Mouse (Mus musculus): Measurements from ENCODE around the gene Mrps15.

Gene Mrps15

DNA sequence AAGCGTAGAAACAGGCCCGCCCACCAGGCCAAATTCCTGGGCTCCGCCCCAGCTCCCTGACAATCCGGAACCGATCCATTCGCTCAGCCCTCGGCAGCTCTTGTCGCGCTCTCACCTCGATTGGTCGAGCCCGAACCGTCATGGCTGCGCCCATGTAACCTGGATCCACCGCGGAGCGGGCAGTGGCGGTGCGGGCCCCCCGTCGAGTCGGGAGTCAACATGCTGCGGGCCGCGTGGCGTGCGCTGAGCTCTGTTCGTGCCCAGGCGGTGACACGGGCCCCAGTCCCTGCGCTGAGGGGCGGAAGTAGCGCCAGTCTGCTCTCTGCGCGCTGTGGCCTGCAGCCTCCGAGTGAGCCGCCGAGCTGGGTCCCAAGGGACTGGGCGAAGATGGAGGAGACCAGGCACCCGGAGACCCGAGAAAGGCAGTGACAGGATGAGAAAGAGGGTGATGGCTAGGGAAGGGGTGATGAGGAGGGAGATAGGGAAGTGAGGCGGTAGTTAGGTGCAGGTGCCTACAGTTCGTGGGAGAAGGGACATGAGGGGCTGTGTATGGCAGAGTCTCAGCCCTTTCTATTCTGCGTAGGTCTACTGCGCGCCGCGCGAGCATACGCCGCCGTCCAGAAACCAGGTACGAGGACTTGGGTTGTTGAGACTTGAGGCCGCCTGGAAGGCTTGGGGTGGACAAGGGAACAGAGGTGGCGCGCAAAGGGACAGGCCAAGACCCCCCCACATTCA, at the start of gene Mrps15:
Mrps15 (plus strand) TSS at position 75 of the 735 bp plus-strand sequence.
- DNase-seq (ENCODE audit: low spot score in 2 of 2) = peak; percentile 81 to 83

DNA sequence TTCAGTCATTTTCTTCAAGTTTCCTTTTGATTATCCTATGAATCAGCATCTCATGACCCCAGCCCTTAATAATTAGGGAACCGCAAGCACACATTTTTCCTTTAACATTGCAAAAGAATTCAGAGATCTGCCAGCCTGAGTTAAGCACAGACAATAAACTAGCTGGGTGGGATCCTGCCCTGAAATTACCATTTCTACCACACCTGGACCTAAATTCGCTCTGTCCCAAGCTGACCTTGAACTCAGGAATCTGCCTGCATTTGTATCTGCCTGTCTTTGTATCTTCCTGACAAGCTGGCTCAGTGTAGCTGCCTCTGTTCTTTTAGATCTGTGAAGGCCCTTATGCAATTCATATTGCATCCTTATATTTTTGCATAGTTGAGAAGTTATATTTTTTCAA, 48.9 kb upstream of the Mrps15 start:
- DNase-seq (ENCODE audit: low spot score in 2 of 2) = no peak

DNA sequence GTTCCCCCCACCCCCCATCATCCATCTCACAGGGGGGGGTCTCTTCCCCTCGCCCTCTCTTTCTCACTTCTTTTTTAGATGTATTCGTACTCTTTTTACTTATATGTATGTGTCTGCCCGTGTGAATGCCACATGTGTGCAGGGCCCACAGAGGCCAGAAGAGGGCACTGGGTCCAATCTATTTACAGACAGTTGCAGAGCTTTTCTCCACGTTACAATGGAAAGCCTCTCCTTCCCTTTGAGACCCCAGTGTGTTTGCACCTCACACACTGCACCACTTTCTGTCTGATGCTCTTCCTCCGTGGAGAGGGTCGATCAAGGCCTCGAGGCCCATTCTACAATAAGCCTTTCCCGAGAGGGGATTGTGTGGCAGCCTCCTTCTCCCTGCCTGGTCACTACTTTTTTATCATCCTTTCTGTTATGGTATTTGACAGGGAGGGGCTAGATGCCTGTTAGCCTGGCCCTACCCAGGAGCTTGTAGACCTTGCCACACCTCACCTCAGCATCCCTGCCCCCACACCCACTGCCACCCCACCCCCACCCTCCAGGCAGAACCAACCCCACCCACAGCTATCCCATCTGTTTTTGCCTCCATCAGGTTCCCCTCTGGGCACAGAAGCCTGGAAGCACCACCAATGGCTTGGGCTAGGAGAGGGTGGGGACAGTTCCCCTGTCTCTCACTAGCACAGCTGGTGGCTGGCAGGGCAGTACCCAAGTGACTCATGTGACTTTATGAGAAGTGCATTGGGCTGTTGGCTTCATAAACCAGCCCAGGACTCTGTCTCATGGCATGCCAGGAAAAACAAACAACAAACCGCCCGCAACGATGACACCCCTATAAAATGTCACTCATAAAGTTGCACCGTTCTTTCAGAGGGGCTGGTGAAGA, 45.2 kb upstream of the Mrps15 start:
- DNase-seq (ENCODE audit: low spot score in 2 of 2) = no peak

DNA sequence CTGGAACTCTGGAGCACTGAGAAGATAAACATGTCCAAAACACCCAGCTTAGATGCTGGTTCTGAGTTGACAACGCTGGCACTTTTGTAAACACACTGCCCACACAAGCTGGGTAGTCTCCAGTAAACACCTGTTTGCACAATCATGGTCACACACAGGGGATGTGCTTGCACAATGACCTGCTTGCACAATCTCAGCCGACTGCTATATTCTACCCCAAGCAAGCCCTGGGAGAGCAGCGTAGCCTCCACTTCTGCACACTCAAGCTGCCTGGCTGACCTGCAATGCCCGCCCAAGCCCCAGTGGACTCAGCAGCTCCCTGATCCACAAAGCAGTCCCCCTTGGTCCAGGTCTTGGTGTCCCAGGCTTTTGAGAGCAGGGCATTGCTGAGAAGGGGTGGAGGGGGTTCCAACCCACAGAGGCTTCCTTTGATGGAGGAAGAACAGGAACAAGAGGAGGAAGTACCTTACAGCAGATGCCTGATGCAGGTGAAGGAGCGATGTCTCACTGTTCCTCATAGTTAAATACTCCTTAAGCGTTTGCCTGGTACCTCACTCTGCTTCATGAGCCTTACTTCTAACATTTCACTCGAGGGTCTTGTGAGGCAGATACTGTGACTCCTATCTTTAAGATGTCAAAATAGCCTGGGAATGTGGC, 28.9 kb upstream of the Mrps15 start:
- DNase-seq (ENCODE audit: low spot score in 2 of 2) = no peak

DNA sequence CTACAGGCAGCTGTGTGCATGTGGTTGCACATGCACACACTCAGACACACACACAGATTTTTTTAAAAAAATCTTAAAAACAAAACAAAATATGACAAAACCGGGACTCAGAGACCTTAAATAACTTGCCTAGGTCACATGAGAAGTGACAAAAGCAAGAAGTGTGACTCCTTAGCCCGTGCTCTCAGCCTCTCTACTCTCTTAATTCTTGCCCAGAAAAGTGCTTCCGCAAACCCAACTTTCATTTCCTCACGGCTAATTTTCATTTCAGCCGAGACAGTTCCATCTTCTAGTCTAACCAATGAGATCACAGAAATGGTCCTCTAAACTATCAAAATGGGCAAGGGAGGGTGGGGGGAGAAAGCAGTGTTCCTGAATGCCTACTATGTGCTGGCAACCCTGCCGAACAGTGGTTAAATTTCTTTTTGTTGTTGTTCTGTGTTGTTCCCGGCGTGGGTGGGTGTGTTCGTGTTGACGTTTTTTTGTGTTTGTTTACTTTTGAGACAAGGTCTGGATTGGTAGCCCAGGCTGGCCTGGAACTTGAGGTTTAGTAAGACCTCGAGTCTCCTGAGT, 27.7 kb upstream of the Mrps15 start:
- no peak for DNase-seq (ENCODE audit: low spot score in 2 of 2)

DNA sequence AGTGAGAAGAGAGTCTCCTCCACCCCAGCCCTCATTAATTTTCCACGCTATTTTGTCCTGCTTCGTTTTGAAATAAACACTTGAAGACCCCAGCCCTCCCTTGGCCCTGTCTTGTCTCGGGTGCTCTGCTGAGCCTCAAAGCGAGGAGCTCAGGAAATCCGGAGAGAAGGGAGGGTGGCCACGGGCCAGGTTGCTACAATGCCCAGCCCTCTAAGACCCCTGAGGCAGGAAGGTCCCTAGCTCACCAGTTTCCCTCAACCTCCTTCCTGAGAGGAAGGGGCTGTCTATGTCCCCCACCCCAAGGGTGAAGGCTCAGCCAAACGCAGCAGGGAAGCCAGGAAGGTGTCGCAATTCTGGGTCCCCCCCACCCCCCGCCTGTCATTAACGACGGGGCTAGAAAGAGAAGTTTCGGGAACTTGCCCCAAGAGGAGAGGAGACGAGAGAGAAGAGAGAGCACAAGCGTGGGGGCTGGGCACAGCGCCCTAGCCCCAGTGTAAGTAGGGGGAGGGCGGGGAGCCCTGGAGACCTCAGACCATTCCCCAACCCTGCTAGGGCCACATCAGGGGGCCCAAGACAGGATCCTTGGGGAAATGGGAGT, 22.3 kb upstream of the Mrps15 start, which contains the start of gene Csf3r:
Csf3r (plus strand) TSS at position 248 of the 598 bp plus-strand sequence.
- DNase-seq (ENCODE audit: low spot score in 2 of 2) = no peak

DNA sequence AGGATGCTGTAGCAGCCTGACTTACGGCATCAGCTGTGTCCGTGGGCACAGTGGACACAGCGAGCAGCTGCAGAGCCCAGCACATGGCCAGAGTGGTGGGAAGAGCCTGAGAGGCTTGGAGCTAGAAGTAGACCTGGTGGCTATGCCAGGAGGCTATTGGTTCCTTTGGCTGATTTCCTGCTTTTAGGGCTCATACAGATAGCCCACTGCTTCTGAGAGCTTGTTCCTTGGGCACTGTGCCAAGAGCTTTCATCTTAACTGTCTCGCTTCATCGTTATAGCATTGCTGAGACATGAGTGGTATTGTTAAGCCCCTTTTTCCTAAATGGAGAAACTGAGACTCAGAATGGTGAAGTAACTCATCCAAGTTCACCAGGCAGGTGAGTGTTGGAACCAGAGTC, 20.9 kb upstream of the Mrps15 start:
- no peak for DNase-seq (ENCODE audit: low spot score in 2 of 2)

DNA sequence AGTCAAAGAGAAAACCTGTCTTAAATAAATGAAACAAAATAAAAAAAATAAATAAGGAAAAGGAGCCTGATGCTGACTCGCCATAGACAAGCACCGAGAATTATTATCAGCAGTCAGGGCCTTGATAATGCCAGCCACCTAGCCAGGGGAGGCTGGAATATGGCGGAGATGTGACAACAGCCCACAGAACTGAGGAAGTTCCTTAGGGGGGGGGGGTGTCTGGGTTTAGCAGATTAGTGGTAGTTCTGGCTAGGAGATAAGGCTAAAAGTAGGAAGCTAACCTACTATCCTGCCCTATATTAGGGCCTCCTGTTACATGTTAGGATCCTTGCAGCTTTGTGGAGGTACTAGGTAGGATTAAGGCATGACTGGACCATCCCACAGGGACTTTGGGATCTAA, 18.7 kb upstream of the Mrps15 start:
- DNase-seq (ENCODE audit: low spot score in 2 of 2) = no peak

DNA sequence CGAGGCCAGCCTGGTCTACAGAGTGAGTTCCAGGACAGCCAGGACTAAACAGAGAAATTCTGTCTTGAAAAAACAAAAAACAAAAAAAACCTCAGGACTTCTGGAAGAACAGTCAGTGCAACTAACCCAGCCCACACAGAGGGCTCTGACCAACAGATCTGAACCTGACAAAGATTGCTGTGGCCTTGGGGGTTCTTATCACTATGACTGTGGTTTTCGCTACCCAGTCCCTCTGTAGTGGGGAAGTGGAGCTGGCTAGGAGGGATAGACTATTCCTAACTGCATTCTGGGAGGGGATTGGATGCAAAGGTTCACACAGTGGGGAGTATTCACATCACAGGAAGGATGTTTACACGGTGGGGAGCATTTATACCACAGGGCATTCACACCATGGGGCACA, 17.7 kb upstream of the Mrps15 start:
- no peak for DNase-seq (ENCODE audit: low spot score in 2 of 2)

DNA sequence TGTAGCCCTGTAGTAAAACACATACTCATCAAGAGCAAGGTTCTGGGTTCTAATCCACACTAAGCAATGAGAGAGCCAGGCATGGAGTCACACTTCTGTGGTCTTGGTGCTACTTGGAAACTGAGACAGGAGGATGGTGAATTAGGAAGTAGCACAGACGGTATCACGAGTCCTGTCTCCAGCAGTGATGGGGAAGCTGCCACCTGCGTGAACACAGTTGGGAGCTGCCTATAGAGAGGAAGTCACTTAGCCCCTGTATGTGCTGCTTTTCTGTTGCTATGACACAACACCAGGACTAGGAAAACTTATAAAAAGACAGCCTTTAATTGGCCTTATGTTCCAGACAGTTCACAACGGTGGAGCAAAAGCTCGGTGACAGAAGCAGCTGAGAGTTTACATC, 16.0 kb upstream of the Mrps15 start:
- no peak for DNase-seq (ENCODE audit: low spot score in 2 of 2)

DNA sequence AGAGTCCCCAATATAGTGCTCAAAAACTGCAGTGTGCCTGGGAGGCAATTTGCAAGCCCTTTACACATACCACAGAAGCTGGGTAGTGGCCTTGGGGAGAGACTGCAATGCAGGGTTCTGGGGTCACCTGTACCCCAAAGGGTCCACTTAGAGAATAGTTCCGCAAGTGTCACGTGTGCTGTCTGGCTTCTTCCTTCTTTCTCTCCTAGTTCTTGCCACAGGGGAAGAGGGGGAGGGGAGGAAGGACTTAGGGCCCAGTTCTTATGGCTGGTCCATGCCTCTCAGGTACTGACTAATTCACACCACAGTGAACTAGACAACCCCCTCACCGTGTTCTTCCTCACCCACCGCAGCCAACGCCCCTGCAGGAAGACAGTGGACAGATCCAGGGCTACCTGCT, 11.3 kb upstream of the Mrps15 start:
- DNase-seq (ENCODE audit: low spot score in 2 of 2) = no peak

DNA sequence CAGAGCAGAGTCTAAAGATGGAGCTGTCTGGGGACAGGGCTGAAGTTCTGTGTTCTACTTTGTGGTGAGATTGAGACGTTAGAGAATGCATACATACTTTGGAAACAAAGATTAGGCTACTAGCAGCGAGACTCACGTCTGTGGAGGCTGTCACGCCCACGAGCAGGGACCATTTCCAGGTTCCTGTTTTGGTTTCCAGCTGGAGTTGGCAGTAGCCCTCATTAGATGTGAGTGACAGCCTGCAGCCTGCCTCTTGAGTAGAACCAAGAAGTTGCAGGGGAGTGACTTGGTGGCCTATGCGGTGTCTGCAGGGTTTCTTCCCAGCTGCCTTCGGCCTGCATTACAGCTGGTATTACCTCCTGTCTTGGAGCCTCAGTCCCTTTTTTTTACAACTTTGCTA, 4.9 kb downstream of the Mrps15 start:
- DNase-seq (ENCODE audit: low spot score in 2 of 2) = no peak

DNA sequence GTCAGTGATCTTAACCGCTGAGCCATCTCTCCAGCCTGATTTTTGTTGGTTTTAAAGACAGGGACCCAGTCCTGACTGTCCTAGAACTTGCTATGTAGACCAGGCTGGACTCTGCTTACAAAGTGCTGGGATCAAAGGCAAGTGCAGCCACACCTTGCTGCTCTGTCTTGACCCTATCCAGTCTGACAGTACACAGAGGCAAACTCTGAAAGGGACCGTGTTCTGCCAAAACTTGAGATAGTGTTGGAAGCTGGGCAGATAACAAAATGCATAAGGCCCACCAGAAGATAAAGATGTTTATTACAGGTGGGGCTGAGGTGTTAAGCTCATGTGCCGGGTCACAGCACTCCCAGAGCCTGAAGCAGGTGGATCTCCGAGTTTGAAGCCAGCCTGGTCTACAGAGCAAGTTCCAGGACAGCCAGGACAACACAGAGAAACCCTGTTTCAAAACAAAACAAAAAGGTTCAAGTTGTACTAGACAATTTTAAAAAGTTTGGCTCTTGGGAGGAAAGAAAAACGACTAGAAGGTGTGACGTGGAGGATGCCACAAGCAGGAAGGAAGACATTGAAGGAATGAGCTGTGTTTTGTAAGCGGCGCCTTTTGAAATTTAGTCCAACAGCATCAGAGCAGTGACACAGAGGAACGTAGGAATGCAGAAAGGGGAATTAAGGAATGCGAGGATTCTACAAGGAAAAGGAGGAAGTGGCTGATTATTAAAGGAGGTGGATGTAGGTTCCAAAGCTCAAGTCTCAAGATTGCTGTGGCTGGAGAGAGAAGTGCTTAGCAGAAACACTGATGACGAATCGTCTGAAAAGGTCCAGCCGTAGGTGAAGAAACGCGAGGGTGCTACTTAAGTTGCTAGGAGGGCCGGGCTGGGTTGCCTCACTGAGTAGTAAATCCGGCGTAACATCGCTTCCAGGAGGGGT, 10.7 kb downstream of the Mrps15 start:
- no peak for DNase-seq (ENCODE audit: low spot score in 2 of 2)

DNA sequence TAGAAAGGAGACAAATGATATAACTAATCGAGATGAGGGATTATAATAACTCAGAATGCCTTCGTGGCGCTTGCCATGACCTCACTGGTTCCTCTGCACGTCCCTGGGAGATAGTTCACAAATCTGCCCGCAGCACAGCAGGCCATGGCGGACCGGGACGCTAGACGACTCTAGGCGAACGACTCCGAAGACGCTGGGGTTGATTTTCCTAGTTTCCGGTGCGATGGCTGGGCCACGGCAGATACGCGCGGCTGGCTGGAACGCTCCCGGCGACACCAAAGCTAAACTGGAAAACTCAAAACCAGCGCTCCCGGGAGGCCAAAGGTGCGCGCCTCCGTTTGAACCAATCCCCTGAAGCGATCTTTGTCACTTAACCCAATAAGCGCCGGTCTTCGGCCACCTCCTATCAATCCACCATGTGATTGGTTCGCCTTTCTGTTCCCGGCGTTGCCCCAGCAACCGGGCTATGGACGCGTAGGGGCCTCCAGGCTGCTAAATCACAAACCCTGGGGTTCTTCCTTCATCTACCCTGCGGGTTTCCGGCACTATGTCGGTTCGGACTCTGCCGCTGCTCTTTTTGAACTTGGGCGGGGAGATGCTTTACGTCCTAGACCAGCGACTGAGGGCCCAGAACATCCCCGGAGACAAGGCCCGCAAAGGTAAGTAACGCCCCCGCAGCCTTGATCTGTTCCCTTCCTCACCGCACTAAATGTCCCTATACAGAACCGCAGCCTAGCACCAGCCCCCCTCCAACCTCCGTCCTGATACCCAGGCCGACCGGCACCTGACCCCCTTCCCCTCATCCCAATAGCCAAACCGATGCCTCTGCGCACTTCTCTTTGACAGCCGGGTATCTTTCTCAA, 11.6 kb downstream of the Mrps15 start, which contains the start of gene Oscp1:
Oscp1 (plus strand) TSS at position 432 of the 863 bp plus-strand sequence.
- peak; percentile 81 to 89 for DNase-seq (ENCODE audit: low spot score in 2 of 2)

DNA sequence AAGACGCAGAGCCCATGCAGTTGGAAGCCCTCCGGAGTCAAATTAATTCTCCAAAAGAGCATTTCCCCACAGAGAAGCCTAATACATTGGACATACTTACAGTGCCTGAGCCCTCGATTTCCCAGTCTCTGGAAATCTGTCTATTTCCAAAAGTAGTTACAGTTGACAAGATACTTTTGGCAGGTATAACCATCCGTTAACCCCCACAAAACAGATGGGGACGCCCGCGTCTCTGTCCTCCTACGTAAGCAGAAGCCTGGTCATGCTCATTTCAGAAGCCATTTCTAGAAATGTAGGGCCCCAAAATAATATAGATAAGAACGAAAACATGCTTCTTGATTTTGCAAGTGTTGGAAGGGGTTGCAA, 12.3 kb downstream of the Mrps15 start:
- DNase-seq (ENCODE audit: low spot score in 2 of 2) = no peak

DNA sequence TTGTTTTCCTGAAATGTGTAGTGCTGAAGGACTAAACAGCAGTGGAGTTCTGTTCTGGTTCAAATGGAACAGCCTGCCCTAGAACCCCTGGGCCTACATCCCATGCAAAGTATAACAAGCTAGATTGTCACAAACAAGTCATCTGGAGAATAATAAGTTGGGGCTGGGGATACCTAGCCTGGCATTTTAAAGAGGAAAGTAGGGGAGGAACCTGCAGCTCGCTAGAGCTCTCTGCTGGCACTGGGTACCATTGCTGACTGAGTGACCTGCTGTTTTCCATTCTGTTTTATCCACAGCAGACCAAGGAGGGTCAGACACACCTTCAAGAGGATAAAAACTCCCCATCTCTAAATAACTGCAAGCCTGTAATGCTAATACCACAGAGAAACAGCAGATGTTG, 16.1 kb downstream of the Mrps15 start:
- DNase-seq (ENCODE audit: low spot score in 2 of 2) = no peak

DNA sequence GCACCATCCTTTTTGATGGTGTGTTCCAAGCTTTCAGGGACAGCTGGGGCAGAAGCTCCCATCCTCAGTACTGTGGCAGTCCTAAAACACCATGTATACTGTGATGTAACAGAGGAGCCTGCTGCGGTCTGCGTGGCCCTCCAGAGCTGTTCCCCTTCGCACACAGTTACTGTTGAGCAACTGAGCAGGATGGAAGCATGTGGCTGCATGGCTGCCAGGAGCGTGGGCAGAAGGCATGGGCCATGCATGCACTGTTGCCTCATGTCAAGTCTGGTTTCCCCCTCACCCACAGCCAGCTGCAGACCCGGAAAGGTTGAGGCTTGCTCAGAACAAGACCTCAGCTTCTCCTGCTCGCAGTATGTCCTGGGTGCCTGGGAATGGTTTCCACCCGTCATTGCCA, 18.5 kb downstream of the Mrps15 start:
- no peak for DNase-seq (ENCODE audit: low spot score in 2 of 2)

DNA sequence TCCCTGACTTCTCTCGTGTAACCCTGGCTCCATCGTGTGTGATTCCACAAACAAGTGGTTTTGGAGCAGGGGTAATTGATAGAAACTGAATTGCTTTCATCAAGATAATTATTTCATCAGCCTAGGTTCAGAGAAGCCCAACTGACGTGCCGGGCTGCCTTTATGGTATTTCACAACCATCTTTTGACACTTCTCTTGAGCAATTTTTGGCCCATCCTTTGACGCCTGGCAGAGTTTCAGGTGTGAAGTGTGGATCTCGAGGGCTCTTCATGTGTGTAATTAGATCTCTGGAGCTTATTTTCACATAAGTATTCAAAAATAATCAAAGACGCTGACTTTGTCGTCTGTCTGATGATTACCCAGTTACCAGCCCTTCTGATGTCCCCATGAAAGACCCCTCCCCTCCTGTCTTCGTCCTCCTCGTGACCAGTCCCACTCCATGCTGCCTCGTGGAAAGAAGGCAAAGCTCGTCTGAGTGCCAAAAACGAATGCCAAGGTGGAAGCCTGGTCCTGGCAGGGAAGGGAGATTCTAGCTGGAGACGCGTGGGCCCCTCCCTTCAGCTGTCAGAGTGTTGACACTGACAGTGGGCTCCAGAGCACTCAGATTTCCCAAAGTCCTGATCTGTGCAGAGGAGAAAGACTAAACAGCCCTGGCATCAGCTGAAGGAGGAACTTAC, 20.8 kb downstream of the Mrps15 start:
- no peak for DNase-seq (ENCODE audit: low spot score in 2 of 2)

DNA sequence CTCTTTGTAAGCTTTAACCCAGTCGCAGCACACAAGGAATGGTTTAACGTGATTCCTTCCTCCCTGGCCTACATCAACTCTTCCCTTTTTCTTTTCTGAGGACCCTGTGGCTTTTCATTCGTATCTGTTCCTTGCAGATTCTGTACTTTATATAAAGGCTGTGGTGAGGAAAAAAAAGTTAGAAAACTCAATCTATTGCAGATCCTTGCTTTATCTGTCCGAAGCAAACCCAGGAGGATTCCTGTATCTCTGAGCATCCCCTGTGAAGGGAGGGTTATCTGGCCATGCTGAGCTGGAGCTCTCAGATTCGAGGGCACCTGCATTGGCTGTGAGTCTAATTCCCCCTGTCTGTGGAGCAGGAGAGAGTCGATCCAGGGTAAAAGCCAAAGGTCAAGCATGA, 22.1 kb downstream of the Mrps15 start:
- DNase-seq (ENCODE audit: low spot score in 2 of 2) = no peak

All from urinary bladder, postnatal 4 days (tissue).